Mouse (Mus musculus) cerebellum, postnatal 14 days (tissue): Measurements from ENCODE around the gene Ngfr.
A peak's percentile ranks its signal among the peaks of the same experiment; 100 is the strongest.

Experiments
- DNase-seq, 2 experiments: peaks; one replicate each; pipeline ENCODE4 v3.0.0; 2021; ENCODE audit warnings: mixed read lengths in 2 of 2

The Ngfr gene

DNA sequence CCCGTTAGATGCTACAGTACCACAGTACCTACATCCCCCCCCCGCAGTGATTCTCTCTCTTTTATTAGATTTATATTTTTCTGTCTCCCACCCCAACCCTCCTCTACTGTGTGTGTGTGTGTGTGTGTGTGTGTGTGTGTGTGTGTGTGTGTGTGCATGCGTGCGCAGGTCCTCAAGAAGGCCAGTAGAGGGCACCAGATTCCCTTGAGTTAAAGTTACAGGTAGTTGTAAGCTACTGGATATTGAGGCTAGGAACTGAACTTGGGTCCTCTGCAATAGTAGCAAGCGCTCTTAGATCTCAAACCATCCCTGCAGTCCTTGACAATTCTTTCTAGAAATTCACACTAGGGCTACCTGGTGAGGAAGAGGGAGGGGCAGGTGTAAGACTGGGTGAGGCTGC is 23.7 kb downstream of the Ngfr start:
- no peak for DNase-seq

DNA sequence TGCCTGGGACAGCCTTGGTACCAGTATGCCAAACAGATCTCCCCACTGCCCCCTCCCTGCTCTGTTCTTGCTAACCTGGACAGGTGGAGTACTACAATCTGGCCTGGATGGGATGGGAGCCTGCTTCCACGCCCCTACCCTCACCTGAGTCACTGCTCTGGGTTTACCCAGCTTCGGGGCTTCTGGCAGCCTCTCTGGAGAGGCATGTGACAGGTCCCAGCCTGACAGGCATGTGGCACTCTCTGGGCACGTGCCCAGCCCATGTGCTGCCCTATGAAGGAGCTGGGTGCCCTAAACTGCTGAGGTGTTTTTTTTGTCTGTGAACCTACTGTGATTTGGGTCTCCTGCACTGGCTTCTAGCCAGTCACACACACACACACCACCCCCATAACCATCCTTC is 26.8 kb downstream of the Ngfr start:
- peak; percentile 53 to 71 for DNase-seq

DNA sequence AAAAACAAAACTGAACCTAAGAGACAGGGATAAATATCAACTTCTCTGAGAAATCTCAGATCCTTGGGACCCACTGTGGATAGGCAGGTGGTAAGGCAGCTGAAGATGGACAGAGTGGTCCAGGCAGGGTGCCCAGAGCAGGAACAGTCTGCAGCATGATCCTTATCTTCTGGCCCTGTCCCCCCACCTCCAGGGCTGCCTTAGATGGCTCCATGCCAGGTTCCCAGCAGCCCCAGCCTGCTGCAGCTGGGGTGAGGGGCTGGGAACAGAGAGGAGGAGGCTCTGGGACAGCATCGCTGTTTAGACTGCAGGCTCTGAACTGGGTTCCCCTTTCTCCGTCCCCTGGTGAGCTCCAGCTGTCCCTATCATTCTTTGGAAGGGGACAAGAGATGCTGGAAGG is 27.8 kb downstream of the Ngfr start:
- DNase-seq: peak; percentile 42 to 69

DNA sequence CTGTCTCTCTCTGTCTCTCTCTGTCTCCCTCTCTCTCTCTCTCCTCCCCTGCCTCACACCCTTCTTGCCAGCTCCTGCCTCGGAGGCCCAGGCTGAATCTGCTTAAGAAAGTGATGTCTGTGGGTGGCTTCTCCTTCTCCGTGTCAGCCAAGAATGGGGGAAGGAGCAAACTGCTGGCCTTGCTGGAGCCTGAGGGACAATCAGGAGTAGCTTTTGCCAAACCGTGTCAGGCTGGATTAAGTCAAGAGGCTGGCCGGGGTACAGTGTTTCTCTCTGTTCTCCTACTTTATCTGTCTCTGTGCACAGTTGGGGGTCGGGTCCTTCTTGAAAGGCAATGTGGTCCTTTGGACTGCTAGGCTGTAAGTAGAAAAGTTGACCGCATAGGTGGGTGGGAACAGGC is 29.8 kb downstream of the Ngfr start:
- peak in 1 of 2 experiments; percentile 47 for DNase-seq

DNA sequence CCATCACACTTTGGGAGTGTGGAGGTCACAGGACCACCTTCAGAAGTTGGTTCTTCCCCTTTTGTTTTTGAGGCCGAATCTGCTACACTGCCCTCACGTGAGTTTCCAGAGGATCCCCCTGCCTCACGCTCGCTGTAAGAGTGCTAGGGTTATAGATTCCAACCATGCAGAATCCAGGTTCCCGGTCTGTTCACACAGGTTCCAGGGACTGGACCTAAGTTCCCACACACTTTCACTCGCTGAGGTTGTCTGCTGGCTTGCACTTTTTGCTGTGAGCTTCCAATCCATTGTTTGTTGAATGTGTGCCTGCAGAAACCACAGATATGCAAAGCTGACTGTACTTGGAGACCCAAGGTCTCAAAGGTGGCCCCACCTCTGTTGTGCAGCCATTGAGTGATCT is 30.5 kb downstream of the Ngfr start:
- no peak for DNase-seq

DNA sequence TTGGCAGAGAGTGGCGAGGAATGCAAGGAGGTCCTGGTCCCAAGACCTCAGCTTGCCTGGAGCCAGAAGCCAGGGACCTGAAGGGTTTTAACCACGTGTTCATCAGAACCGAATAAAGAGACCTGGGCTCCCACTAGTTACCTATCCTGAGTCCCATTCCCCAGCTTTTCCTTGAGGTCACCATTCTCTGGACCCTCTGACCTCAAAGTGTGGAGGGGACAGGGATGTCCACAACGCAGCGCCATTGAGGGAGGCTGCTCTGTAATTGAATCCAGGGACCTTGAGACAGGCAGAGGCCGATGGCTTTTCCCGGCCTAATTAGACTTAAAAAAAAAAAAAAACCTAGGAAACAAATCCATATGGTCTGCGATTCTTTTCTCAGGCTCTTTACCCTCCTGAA is 32.3 kb downstream of the Ngfr start:
- DNase-seq: no peak

DNA sequence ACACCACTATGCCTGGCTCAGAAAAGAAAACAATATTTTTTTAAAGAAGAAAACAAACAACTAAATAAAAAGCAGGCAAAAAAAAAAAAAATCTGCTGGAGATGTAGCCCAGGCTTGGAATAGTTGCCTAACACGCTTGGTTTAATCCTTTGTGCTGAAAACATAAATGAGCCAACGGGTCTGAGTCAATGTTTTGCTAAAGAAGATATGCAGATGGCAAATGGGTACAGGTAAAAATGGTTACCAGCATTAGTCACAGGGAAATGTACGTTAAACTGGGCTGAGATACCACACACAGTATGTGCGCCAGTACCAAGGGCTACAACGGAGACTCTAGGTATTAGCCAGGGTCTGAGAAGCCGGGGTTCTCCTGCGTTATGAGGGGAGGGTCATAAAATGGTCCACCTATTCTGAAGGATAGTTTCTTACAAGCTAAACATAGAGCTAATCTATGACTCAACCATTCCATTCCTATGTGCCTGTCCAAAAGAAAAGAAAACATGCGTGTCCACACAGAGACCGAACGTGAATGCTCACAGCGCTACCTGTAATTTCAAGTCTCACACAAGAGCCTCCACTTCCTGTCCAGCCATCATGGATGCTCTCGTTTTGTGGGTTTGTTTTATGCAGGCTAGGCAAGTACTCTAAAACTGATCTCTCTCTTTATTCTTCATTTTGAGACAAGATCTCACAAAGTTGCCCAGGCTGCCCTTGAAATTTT is 37.1 kb downstream of the Ngfr start:
- no peak for DNase-seq

DNA sequence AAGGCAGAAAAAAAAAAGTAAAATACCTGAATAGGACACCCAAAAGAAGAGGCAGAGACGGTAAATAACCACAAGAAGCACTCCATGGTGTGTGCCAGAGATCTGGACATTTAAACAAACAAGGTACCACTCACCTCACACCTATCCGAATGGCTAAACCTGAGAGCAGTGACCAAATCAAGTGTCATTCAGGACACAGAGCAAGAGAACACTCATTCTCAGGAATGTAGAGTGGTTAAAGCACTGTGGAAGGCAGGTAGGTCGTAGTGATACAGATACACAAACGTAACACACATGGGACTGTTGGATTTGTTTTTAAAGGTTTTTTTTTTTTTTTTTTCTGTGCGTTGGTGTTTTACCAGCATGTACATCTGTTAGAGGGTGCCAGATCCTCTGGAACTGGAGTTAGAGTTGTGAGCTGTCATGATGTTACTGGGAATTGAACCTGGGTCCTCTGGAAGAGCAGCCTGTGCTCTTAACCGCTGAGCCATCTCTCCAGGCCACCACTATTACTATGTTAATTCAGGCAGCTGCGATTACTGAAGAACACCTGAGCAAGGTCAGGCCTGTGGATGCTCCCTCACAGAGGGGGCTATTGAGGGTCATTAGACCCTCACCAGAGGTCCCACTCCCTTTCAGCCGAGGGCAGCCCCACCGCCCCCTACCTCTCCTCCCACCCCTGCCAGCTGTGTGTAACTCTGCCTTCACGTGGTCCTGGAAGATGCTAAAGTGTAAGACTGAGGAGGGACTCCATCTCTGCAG is 41.3 kb downstream of the Ngfr start:
- DNase-seq: no peak

DNA sequence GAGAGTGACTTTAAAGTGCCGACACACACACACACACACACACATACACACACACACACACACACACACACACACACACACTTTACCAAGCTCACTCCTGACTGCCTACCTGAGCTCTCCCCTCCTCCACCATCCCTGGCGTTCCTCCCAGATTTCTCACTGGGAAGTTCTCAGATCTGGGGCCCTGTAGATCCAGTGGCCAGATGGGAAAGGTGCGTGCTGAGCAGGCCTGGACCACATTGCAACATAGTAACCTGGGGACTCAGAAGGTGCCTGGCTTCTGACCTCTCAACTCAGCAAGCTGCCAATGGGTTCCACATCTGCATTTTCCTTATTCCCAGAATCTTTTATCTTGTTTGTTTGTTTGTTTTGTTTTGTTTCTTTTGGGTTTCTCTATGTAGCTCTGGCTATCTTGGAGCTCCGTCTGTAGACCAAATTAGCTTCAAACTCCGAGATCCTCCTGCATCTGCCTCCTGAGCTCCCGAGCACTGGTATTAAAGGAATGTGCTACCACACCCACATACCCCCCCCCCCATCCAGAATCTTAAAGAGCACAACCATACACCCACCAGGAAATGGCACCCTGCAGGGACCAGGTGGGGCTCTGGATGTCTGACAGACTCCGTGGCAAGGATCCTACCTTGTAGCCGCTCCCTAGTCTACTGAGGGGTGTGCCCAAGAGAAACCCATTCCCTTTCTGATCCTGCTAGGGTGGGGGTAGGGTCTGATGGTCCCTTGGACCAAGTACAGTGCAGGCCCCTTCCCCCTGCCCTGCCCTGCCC is 42.8 kb downstream of the Ngfr start:
- DNase-seq: peak in 1 of 2 experiments; percentile 39

DNA sequence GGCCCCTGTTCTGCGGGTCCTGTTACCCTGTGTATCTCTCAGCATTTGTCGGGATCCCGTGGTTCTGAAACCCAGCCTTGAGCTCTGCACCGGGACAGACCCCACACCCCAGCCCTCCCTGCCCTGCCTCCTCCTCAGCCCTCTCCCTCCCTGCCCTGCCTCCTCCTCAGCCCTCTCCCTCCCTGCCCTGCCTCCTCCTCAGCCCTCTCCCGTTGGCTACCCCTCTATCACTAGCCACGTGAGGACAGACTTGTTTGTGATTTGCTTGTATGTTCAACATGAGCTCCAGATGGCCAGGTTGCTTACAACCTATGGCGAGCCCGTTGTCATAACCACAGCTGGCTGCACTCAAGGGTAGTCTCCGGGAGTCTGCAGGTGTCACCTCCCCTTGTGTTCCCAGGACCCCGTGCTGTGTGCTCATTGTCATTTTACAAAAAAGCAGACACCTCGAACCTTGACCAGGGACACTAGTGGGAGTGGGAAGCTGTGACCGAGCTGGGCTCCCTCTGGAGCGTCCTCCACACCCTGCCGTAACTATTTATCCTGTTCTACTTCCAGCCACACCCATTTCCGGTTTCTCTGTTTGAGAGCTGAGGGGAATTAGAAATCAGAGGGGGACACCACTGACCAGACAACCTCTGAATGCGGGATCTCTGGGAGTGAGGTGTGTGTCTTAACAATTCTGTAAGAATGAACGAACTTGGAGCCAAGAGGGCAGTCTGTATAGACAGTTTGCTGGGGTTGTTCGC is 46.7 kb downstream of the Ngfr start:
- no peak for DNase-seq

DNA sequence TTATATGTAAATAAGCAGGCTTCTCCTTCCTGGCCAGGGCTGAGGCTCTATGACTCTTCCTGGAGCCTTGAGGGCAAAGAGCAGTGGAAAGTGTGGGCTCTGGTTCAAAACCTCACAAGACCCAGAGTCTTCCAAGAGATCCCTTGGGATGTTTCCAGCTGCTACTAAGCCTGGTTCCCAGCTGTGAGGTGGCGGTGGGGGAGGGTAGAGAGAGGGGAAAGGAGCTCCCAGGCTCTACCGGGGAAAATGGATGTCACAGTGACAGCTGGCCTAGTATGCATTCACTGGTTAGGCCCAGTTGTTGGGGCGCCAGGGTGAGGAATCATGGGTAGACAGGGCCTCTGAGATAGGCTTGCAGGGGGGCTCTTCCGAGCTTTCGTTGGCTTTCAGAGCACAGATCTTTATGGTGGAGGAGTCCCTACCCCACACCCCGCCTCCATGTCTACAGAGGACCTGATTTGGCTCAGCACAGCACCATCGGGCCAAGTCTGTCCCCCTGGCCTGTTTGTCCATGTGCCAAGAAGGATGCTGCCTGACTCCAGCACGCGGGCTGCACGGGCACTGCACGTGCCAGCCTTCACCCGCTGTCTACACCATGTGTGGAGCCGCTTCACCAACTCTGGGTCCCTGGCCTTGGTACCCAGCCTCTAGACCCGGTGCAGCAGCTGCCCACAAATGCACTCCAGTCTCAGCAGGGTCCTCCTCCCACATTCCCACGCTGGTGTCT is 49.0 kb downstream of the Ngfr start:
- DNase-seq: peak; percentile 62 to 78

DNA sequence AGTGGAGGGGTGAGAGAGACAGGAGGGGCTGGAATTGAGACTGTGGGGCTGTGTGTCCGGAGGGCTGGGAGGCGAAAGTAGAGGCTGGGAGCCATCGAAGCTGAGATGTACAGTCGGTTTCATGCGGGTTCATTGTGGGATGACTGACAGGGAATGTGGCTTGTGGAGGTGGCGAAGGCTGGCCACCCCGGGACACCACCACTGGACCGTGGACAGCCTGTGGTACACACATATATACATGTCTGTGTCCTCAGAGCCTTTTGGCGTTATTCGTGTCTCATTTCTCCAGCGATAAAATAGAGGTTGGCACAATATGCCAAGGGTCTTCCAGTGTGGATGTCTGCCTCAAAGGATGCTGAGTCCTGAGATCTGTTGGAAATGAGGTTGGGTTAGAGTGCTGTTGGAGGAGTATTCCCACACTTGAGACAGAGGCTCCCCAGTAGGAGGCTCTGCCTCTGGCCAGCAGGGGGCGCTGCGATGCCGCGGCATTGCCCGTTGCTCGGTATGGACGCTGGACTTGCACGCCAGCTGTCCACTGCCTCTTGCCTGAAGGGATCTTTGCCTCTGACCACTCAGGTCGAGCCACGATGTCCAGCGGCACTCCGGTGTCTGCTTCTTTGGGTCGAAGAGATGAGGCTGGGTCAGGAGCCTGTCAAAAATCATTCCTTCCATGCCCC is 53.9 kb downstream of the Ngfr start:
- DNase-seq: peak; percentile 95 to 98

DNA sequence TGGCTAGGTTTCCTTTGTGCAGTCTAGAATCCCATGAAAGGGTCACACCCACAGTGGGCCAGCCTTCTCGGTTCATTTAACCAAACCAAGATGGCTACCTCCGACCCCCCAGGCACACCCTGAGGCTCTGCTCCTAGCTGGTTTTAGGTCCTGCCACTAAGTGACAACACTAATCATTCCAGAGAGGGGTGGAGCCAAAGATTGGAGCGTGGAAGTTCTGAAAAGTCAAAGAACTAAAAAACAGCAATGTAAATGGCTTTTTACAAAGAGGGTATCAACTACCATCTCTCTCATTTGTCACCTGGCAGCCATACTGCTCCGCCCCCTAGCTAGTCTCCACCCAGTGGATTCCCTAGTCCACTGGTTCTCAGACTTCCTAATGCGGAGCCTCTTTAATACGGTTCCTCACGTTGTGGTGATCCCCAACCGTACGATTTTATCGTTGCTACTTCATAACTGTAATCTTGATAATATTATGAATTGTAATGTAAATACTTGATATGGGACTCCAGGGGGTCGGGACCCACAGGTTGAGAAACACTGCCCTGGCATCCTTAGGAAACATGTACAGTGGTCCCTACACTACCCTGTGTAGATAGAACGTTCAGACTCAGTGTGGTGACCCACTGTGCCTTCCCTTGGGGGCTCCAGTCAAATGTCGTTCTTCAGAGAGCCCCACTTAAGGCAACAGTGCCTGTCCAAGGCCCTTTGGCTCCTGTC is 55.0 kb downstream of the Ngfr start:
- DNase-seq: no peak

DNA sequence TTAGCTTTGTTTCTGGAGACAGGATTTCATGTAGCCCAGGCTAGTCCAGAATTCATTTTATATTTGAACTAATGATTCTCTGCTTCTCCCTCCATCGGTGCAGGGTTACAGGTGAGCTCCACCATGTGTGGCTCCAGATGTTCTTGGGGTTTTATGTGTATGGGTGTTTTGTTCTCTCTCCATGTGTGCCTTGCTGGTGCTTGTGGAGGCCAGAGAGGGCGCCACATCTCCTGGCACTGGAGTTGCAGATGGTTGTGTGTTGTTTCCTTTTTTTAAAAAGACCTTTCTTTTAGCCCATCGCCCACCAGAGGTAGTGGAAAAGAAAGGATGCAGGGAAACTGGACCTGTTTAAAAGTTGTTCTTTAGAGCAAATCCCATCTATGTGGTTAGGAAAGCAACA is 59.3 kb downstream of the Ngfr start:
- DNase-seq: no peak

DNA sequence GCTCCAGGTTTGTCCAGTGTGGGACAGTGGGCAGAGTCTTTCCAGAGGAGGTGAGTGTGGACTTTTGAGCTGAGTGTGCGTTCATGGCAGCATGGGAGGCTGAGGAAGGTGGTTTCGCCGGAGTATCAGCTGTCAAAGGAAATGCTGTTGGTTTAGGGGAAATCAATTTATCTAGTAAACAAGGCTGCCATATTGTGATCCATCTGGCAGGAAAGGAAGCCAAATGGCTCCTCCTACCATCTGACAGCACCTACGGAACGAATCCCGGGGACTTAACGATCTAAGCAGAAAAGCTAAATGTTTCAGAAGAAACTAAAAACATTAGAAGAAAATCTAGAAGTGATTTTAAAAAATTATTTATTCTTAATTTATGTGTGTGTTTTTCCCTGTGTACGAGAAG is 60.2 kb downstream of the Ngfr start:
- peak in 1 of 2 experiments; percentile 51 for DNase-seq

DNA sequence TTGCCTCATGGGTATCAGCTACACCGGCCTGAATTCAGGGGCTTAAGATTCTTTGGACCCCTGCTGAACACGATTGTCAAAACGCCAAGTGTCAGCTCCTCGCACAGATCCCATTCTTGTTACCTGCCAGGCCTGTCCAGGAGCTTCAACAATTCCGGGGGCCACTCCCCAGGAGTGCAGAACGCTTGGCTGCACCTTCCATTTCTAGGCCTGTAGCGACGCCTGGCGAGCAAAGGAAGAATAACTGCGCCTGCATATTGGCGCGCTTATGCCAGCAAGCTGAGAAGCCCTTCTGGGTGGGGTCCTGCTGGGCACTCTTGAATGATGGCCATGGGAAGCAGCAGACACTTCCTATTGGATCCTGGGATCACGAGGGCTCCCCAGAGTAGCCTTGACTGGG is 66.0 kb downstream of the Ngfr start:
- DNase-seq: peak; percentile 90 to 93

DNA sequence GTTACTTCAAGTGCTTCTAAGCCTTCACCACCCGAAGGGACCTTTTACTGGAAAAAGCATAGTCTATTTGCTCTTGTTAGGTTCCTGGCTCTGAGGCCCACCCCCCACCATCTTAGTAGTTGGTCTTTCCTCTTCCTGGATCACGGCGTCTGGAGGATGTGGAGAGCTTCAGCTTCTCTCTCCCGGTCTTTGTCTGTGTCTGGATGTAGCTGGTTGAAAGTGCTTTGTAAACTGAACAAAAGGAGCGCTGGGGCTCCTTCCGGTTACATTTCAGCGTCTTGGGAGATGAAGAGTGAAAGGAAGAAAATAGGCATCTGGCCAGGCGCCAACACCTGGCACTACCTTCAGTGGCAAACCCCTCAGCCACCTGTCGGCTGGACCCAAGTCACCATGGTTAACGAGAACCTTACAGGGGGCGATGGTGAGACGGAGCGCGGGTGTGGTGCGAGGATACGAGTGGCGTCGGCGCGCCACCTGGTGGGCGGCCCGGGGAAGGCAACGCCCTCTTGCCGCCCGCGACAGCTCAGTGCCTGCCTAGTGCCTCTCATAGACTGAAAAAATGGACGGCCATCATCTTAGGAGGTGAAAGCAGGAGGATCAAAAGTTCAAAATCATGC is 67.0 kb downstream of the Ngfr start:
- peak; percentile 97 to 98 for DNase-seq

DNA sequence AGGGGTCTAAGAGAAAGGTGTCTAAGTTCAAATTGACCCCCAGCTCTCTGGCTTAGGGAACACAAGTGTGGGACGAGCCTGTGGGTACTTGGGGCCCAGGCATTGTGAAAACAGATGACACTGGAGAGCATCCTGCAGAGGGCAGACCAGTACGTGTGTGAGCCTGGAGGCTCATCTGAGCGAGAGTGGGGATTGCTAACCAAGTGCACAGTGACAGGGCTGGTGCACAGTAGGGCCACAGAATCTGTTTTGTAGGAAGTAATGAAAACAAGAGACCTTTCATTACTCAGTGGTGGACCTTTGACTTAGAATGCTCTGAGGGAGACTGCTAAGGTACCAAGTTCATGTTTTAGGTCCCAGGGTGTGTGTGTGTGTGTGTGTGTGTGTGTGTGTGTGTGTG is 67.5 kb downstream of the Ngfr start:
- no peak for DNase-seq

DNA sequence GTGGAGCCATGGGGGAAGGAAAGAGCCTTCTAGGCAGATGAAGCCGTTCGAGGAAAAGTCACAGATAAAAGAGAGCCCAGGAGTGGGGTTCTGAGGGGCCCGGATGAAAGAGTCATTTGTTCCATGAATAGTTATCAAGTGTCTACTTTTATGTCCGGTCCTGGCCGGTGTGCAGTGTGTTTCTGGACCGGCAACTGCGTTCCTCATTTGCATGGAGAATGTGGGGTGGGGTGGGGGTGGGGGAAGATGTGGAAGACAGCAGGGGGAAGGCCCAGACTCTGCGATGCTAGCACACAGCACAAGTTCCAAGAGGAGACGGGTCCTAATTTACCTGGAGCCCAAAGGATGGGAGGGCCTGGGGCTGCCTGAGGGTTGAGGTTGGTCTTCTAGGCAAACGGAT is 68.2 kb downstream of the Ngfr start:
- no peak for DNase-seq
